Mouse (Mus musculus): ENCODE measurements at regions not wholly inside any gene's neighbourhood (a gene's known extent, or its start where the extent isn't known, plus 50 kb on each side); places are given as distances from the start of the nearest gene placed in this dataset.
A peak's percentile ranks its signal among the peaks of the same experiment; 100 is the strongest.

- TF ChIP-seq CTCF (IDR thresholded peaks at IDR 0.05; ENCODE audit: borderline replicate concordance, extremely low read depth, insufficient read depth, insufficient read length) (no peak), POLR2A (IDR thresholded peaks at IDR 0.05; ENCODE audit: borderline replicate concordance, extremely low read depth, insufficient read depth, insufficient read length, poor library complexity, severe bottlenecking) (no peak)
- DNase-seq (ENCODE audit: low read depth) = no peak
Measured at GRCm38 (mm10) chr13:107711341-107711994, 332.8 kb upstream of the Smim15 start.

GRCm38 (mm10) chr13:107710368-107710767 lies 333.9 kb upstream of the Smim15 start:
- TF ChIP-seq POLR2A (IDR thresholded peaks at IDR 0.05; ENCODE audit: borderline replicate concordance, extremely low read depth, insufficient read depth, insufficient read length, poor library complexity, severe bottlenecking) = no peak
- no peak for TF ChIP-seq CTCF (IDR thresholded peaks at IDR 0.05; ENCODE audit: borderline replicate concordance, extremely low read depth, insufficient read depth, insufficient read length)
- no peak for DNase-seq (ENCODE audit: low read depth)

- TF ChIP-seq POLR2A (IDR thresholded peaks at IDR 0.05; ENCODE audit: borderline replicate concordance, extremely low read depth, insufficient read depth, insufficient read length, poor library complexity, severe bottlenecking) (no peak), CTCF (IDR thresholded peaks at IDR 0.05; ENCODE audit: borderline replicate concordance, extremely low read depth, insufficient read depth, insufficient read length) (no peak)
Measured at GRCm38 (mm10) chr13:107709828-107710227, 334.4 kb upstream of the Smim15 start.

GRCm38 (mm10) chr13:107703736-107704135 lies 340.5 kb upstream of the Smim15 start:
- no peak for DNase-seq (ENCODE audit: low read depth)
- no peak for TF ChIP-seq POLR2A (IDR thresholded peaks at IDR 0.05; ENCODE audit: borderline replicate concordance, extremely low read depth, insufficient read depth, insufficient read length, poor library complexity, severe bottlenecking)
- TF ChIP-seq CTCF (IDR thresholded peaks at IDR 0.05; ENCODE audit: borderline replicate concordance, extremely low read depth, insufficient read depth, insufficient read length) = no peak

More at GRCm38 (mm10) chr13:107709828-107710227, 334.4 kb upstream of the Smim15 start:
- DNase-seq (ENCODE audit: low read depth) = no peak

- peak; percentile 83 for DNase-seq (ENCODE audit: low read depth)
- no peak for TF ChIP-seq POLR2A (IDR thresholded peaks at IDR 0.05; ENCODE audit: borderline replicate concordance, extremely low read depth, insufficient read depth, insufficient read length, poor library complexity, severe bottlenecking)
- no peak for TF ChIP-seq CTCF (IDR thresholded peaks at IDR 0.05; ENCODE audit: borderline replicate concordance, extremely low read depth, insufficient read depth, insufficient read length)
Measured at GRCm38 (mm10) chr13:107700268-107701139, 343.7 kb upstream of the Smim15 start.

GRCm38 (mm10) chr13:107699251-107699650 lies 345.0 kb upstream of the Smim15 start:
- DNase-seq (ENCODE audit: low read depth) = no peak
- no peak for TF ChIP-seq CTCF (IDR thresholded peaks at IDR 0.05; ENCODE audit: borderline replicate concordance, extremely low read depth, insufficient read depth, insufficient read length)
- TF ChIP-seq POLR2A (IDR thresholded peaks at IDR 0.05; ENCODE audit: borderline replicate concordance, extremely low read depth, insufficient read depth, insufficient read length, poor library complexity, severe bottlenecking) = no peak

- no peak for TF ChIP-seq CTCF (IDR thresholded peaks at IDR 0.05; ENCODE audit: borderline replicate concordance, extremely low read depth, insufficient read depth, insufficient read length)
- no peak for TF ChIP-seq POLR2A (IDR thresholded peaks at IDR 0.05; ENCODE audit: borderline replicate concordance, extremely low read depth, insufficient read depth, insufficient read length, poor library complexity, severe bottlenecking)
- no peak for DNase-seq (ENCODE audit: low read depth)
Measured at GRCm38 (mm10) chr13:107698345-107698744, 345.9 kb upstream of the Smim15 start.

- DNase-seq (ENCODE audit: low read depth) = no peak
- TF ChIP-seq CTCF (IDR thresholded peaks at IDR 0.05; ENCODE audit: borderline replicate concordance, extremely low read depth, insufficient read depth, insufficient read length) (no peak), POLR2A (IDR thresholded peaks at IDR 0.05; ENCODE audit: borderline replicate concordance, extremely low read depth, insufficient read depth, insufficient read length, poor library complexity, severe bottlenecking) (no peak)
Measured at GRCm38 (mm10) chr13:107692123-107692830, 352.0 kb upstream of the Smim15 start.

GRCm38 (mm10) chr13:107688972-107689371 lies 355.3 kb upstream of the Smim15 start:
- TF ChIP-seq CTCF (IDR thresholded peaks at IDR 0.05; ENCODE audit: borderline replicate concordance, extremely low read depth, insufficient read depth, insufficient read length) = no peak
- TF ChIP-seq POLR2A (IDR thresholded peaks at IDR 0.05; ENCODE audit: borderline replicate concordance, extremely low read depth, insufficient read depth, insufficient read length, poor library complexity, severe bottlenecking) = no peak
- no peak for DNase-seq (ENCODE audit: low read depth)

GRCm38 (mm10) chr13:107685231-107685630 lies 359.0 kb upstream of the Smim15 start:
- TF ChIP-seq CTCF (IDR thresholded peaks at IDR 0.05; ENCODE audit: borderline replicate concordance, extremely low read depth, insufficient read depth, insufficient read length) (no peak), POLR2A (IDR thresholded peaks at IDR 0.05; ENCODE audit: borderline replicate concordance, extremely low read depth, insufficient read depth, insufficient read length, poor library complexity, severe bottlenecking) (no peak)
- DNase-seq (ENCODE audit: low read depth) = no peak

- TF ChIP-seq CTCF (IDR thresholded peaks at IDR 0.05; ENCODE audit: borderline replicate concordance, extremely low read depth, insufficient read depth, insufficient read length) = no peak
- no peak for TF ChIP-seq POLR2A (IDR thresholded peaks at IDR 0.05; ENCODE audit: borderline replicate concordance, extremely low read depth, insufficient read depth, insufficient read length, poor library complexity, severe bottlenecking)
- no peak for DNase-seq (ENCODE audit: low read depth)
Measured at GRCm38 (mm10) chr13:107683909-107684308, 360.3 kb upstream of the Smim15 start.

Measured in brain, embryonic 14.5 days (tissue).